Mouse (Mus musculus) neural tube, embryonic 14.5 days (tissue): ENCODE measurements around the gene Neurl1b. TPM values are rescaled to one million over a fixed set of nuclear protein-coding genes. Genes with fewer than 3 reads are reported as not detected.
A peak's percentile ranks its signal among the peaks of the same experiment; 100 is the strongest.

Experiments used
- ATAC-seq: fragments of 200-750 bp; cut with Nextera tagmentation; 2 replicates; pipeline ENCODE4 v1.8.0; 2017; ENCODE audit warnings: low read depth, mild to moderate bottlenecking, moderate TSS enrichment, moderate library complexity
- H3K27ac ChIP-seq: fragments of 300-500 bp; sonication (generic); 2 replicates; pipeline ENCODE4 v1.5.1; 2014; ENCODE audit warnings: low read depth, mild to moderate bottlenecking, control low read depth, low read length, moderate library complexity, mixed read lengths
- H3K27me3 ChIP-seq: fragments of 300-500 bp; sonication (generic); 2 replicates; pipeline ENCODE4 v1.6.1; 2014; ENCODE audit warnings: low read length; ENCODE audit not compliant: control insufficient read depth, insufficient read depth
- H3K36me3 ChIP-seq: fragments of 300-500 bp; sonication (generic); 2 replicates; pipeline ENCODE4 v1.6.1; 2014; ENCODE audit warnings: low read length, mixed read lengths; ENCODE audit not compliant: control insufficient read depth, insufficient read depth
- H3K4me1 ChIP-seq: fragments of 300-500 bp; sonication (generic); 2 replicates; pipeline ENCODE4 v1.6.1; 2014; ENCODE audit warnings: low read length; ENCODE audit not compliant: control insufficient read depth, insufficient read depth
- H3K4me2 ChIP-seq: fragments of 300-500 bp; sonication (generic); 2 replicates; pipeline ENCODE4 v1.6.1; 2014; ENCODE audit warnings: mild to moderate bottlenecking, low read depth, low read length, control low read depth
- H3K4me3 ChIP-seq: fragments of 300-500 bp; sonication (generic); 2 replicates; pipeline ENCODE4 v1.5.1; 2014; ENCODE audit warnings: low read depth, low read length, control low read depth, mixed read lengths
- H3K9ac ChIP-seq: fragments of 300-500 bp; sonication (generic); replicated peaks from 2 replicates; pipeline ENCODE4 v1.6.1; 2014; ENCODE audit warnings: low read depth, mild to moderate bottlenecking, control low read depth, low read length, mixed read lengths
- H3K9me3 ChIP-seq: fragments of 300-500 bp; sonication (generic); 2 replicates; pipeline ENCODE4 v1.6.1; 2016; ENCODE audit warnings: low read length; ENCODE audit not compliant: control insufficient read depth
- WGBS: fragments of 180-500 bp; shearing (Covaris S2); extraction: QIAGEN DNeasy Blood & Tissue Kit; methylation state at CpG from one replicate; pipeline ENCODE4 v1.1.7; 2014; 5-methylcytosine and 5-hydroxymethylcytosine counted together
- polyA plus RNA-seq: library from polyadenylated mRNA; unstranded; fragments of >200 nt; fragmentation: Nextera tagmentation; extraction: Ambion mirVana; gene quantifications from 2 replicates; pipeline ENCODE4 v1.2.1, GENCODE M21; 2014

The Neurl1b gene
- 1.6 and 1.8 TPM in 2 replicates for polyA plus RNA-seq

- ATAC-seq: peak; percentile 65
- Histone ChIP-seq H3K9ac (peak within 1 kb of the TSS; percentile 80), H3K4me2 (peak within 1 kb of the TSS; percentile 98), H3K27ac (no peak within 1 kb of the TSS; the same call in 1 of the 2 replicates), H3K9me3 (no peaks in the 10 kb centered on the region), H3K36me3 (no peaks in the 10 kb centered on the region), H3K4me3 (peak within 1 kb of the TSS; percentile 74), H3K27me3 (peaks cover 6% of the 10 kb centered on the region; the same call in 1 of the 2 replicates), H3K4me1 (peaks cover 4% of the 10 kb centered on the region; the same call in 1 of the 2 replicates)
- 1% methylated on average over 75 of the region's 105 CpGs for WGBS
Measured at GRCm38 (mm10) chr17:26414523-26415354, at the start of gene Neurl1b. Neurl1b (plus strand) TSS chr17:26414829.

GRCm38 (mm10) chr17:26366792-26367191 is 47.8 kb upstream of the Neurl1b start:
- WGBS: 73% methylated on average over 4 of the region's 4 CpGs
- H3K4me1 ChIP-seq: 0 out of 2 replicates have a peak, but pooled peaks cover 5% of the 10 kb centered on the region
- no peak overlapping the region for H3K9ac ChIP-seq
- no peaks in the 10 kb centered on the region for H3K27me3 ChIP-seq
- H3K4me3 ChIP-seq: no peak overlapping the region
- no peaks in the 10 kb centered on the region for H3K9me3 ChIP-seq
- no peak for ATAC-seq
- H3K36me3 ChIP-seq: no peaks in the 10 kb centered on the region
- no peak overlapping the region for H3K4me2 ChIP-seq
- H3K27ac ChIP-seq: no peak overlapping the region

- H3K36me3 ChIP-seq: no peaks in the 10 kb centered on the region
- no peak overlapping the region for H3K4me3 ChIP-seq
- no peak overlapping the region for H3K4me2 ChIP-seq
- 0 out of 2 replicates have a peak, but pooled peaks cover 5% of the 10 kb centered on the region for H3K4me1 ChIP-seq
- 71% methylated on average over 10 of the region's 10 CpGs for WGBS
- no peak overlapping the region for H3K27ac ChIP-seq
- no peak overlapping the region for H3K9ac ChIP-seq
- no peaks in the 10 kb centered on the region for H3K27me3 ChIP-seq
- no peak for ATAC-seq
- H3K9me3 ChIP-seq: no peaks in the 10 kb centered on the region
Measured at GRCm38 (mm10) chr17:26368336-26368992, 46.2 kb upstream of the Neurl1b start.

- WGBS: 43% methylated on average over 9 of the region's 9 CpGs
Measured at GRCm38 (mm10) chr17:26370521-26371245, 43.9 kb upstream of the Neurl1b start.

GRCm38 (mm10) chr17:26371246-26371535 is 43.4 kb upstream of the Neurl1b start:
- Histone ChIP-seq H3K4me2 (no peak overlapping the region), H3K9ac (no peak overlapping the region), H3K4me3 (no peak overlapping the region), H3K9me3 (no peaks in the 10 kb centered on the region), H3K36me3 (no peaks in the 10 kb centered on the region), H3K27ac (no peak overlapping the region), H3K27me3 (no peaks in the 10 kb centered on the region), H3K4me1 (no peaks in the 10 kb centered on the region)
- no peak for ATAC-seq
- 54% methylated on average over 3 of the region's 3 CpGs for WGBS

More at GRCm38 (mm10) chr17:26370521-26371245, 43.9 kb upstream of the Neurl1b start:
- no peaks in the 10 kb centered on the region for H3K9me3 ChIP-seq
- no peak overlapping the region for H3K4me3 ChIP-seq
- no peaks in the 10 kb centered on the region for H3K27me3 ChIP-seq
- no peak overlapping the region for H3K4me2 ChIP-seq
- no peaks in the 10 kb centered on the region for H3K4me1 ChIP-seq
- no peak overlapping the region for H3K9ac ChIP-seq
- H3K27ac ChIP-seq: no peak overlapping the region
- H3K36me3 ChIP-seq: no peaks in the 10 kb centered on the region
- no peak for ATAC-seq

- no peaks in the 10 kb centered on the region for H3K4me1 ChIP-seq
- H3K36me3 ChIP-seq: no peaks in the 10 kb centered on the region
- no peak overlapping the region for H3K27ac ChIP-seq
- 73% methylated on average over 5 of the region's 5 CpGs for WGBS
- H3K27me3 ChIP-seq: no peaks in the 10 kb centered on the region
- H3K9me3 ChIP-seq: no peaks in the 10 kb centered on the region
- no peak overlapping the region for H3K4me2 ChIP-seq
- no peak overlapping the region for H3K4me3 ChIP-seq
- no peak for ATAC-seq
- no peak overlapping the region for H3K9ac ChIP-seq
Measured at GRCm38 (mm10) chr17:26373211-26373610, 41.4 kb upstream of the Neurl1b start.

- Histone ChIP-seq H3K9me3 (no peaks in the 10 kb centered on the region), H3K4me3 (no peak overlapping the region), H3K27me3 (no peaks in the 10 kb centered on the region), H3K4me1 (no peaks in the 10 kb centered on the region; the same call in 1 of the 2 replicates), H3K9ac (no peak overlapping the region), H3K36me3 (no peaks in the 10 kb centered on the region), H3K4me2 (no peak overlapping the region), H3K27ac (no peak overlapping the region)
- ATAC-seq: no peak
- 78% methylated on average over 1 of the region's 1 CpGs for WGBS
Measured at GRCm38 (mm10) chr17:26376416-26376815, 38.2 kb upstream of the Neurl1b start.

GRCm38 (mm10) chr17:26376994-26377744 is 37.5 kb upstream of the Neurl1b start:
- no peak overlapping the region for H3K9ac ChIP-seq
- H3K4me3 ChIP-seq: no peak overlapping the region
- no peak for ATAC-seq
- no peaks in the 10 kb centered on the region for H3K27me3 ChIP-seq
- H3K36me3 ChIP-seq: no peaks in the 10 kb centered on the region
- no peak overlapping the region for H3K27ac ChIP-seq
- no peaks in the 10 kb centered on the region for H3K9me3 ChIP-seq
- 82% methylated on average over 4 of the region's 4 CpGs for WGBS
- no peak overlapping the region for H3K4me2 ChIP-seq
- no peaks in the 10 kb centered on the region; the same call in 1 of the 2 replicates for H3K4me1 ChIP-seq
